Mouse (Mus musculus) splenic B cell, adult 2 months (primary cell): ENCODE data around the gene Ccl21b.
"Not testable (repeated sequence)": the region's sequence is repeated elsewhere in the genome, so short reads cannot be mapped to it uniquely, and the experiment has no call there.

Source experiments
- DNase-seq: peaks from one replicate; pipeline ENCODE4 v3.0.0-alpha.2; 2011; ENCODE audit warnings: low read depth, low spot score
- H3K27me3 ChIP-seq: 2 replicates; pipeline ENCODE4 v1.6.1; 2012; ENCODE audit warnings: mild to moderate bottlenecking, low read length, moderate library complexity, mixed read lengths; ENCODE audit not compliant: control insufficient read depth, poor library complexity, insufficient read depth, severe bottlenecking
- H3K36me3 ChIP-seq: 2 replicates; pipeline ENCODE4 v1.6.1; 2012; ENCODE audit warnings: mild to moderate bottlenecking, low read length, moderate library complexity, mixed read lengths; ENCODE audit not compliant: control insufficient read depth, poor library complexity, insufficient read depth, severe bottlenecking

Ccl21b gene

GRCm38 (mm10) chr4:42255467-42255866 is at the start of gene Ccl21b:
TSS of gene Ccl21b (plus strand) at chr4:42255767.
- not testable (repeated sequence) for H3K36me3 ChIP-seq, H3K27me3 ChIP-seq, DNase-seq

- not testable (repeated sequence) for H3K27me3 ChIP-seq, H3K36me3 ChIP-seq, DNase-seq
Observed at GRCm38 (mm10) chr4:42240339-42240738, 15.2 kb upstream of the Ccl21b start, which contains the start of gene Gm10600. TSS of gene Gm10600 (plus strand) at chr4:42240639.

GRCm38 (mm10) chr4:42293967-42294366 is 38.4 kb downstream of the Ccl21b start, which contains the start of gene Gm21953:
TSS of gene Gm21953 (plus strand) at chr4:42294267.
- not testable (repeated sequence) for H3K36me3 ChIP-seq, DNase-seq, H3K27me3 ChIP-seq
